Mouse (Mus musculus): ENCODE data around the gene Cog6. TPM values are rescaled to one million over a fixed set of nuclear protein-coding genes. Genes with fewer than 3 reads are reported as not detected.

Gene Cog6
- polyA plus RNA-seq, 1 experiment from 2014 or later, result 53.2 TPM

DNA sequence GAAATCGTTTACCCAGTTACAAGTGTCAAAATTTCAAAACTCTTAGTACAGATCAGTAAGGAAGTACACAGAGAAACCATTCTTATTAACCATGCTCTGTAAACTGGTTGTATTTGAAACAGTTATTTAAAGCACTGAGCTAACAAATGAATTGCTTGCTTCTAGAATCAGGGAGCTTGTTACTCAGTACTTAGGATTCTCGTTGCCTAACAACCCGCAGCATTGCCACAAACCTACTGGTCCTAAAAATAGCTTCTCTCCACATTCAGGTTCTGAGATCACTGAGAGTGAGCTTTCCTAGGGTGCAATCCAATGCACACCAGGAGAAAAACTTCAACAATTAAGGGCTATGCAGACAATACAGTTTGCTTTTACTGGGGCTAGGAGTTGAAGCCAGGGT is 33.3 kb downstream of the Cog6 start:
- H3K9me3 ChIP-seq, result no peaks in the 10 kb centered on the region
- no peaks in the 10 kb centered on the region for H3K27me3 ChIP-seq
- H3K27ac ChIP-seq, result no peak overlapping the region
- H3K4me1 ChIP-seq, result no peaks in the 10 kb centered on the region
- H3K4me3 ChIP-seq (replicated peaks), result no peak overlapping the region
- ATAC-seq (ENCODE audit: low FRiP score), result no peak
- no peak overlapping the region for H3K4me2 ChIP-seq
- H3K9ac ChIP-seq, result no peak overlapping the region
- WGBS, result 94% methylated on average over 3 of the region's 3 CpGs
- peaks cover 48% of the 10 kb centered on the region for H3K36me3 ChIP-seq (replicated peaks)

DNA sequence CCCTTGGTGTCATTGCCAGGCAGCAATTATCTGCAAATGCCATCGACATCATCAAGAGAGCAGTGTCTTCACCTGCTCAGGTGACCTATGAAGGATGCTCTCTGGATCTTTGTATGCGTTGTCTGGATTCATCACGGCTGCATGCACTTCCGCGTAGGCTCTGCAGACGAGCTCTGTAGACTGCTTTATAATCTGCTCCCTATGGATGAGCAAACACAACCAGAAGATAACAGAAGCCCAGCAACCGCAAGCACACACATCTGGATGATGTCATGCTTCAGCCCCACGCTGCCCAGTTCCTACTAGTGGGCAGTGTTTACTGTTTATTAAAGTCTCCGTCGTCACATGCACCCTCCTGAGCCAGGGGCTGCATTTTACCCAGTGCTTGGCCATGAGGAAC is 34.0 kb downstream of the Cog6 start:
- no peak for ATAC-seq (ENCODE audit: low FRiP score)
- H3K4me2 ChIP-seq, result no peak overlapping the region
- H3K27ac ChIP-seq, result no peak overlapping the region
- no peaks in the 10 kb centered on the region for H3K4me1 ChIP-seq
- no peaks in the 10 kb centered on the region for H3K9me3 ChIP-seq
- no peak overlapping the region for H3K4me3 ChIP-seq (replicated peaks)
- no peak overlapping the region for H3K9ac ChIP-seq
- H3K36me3 ChIP-seq (replicated peaks), result peaks cover 40% of the 10 kb centered on the region
- WGBS, result 87% methylated on average over 10 of the region's 10 CpGs
- no peaks in the 10 kb centered on the region for H3K27me3 ChIP-seq

DNA sequence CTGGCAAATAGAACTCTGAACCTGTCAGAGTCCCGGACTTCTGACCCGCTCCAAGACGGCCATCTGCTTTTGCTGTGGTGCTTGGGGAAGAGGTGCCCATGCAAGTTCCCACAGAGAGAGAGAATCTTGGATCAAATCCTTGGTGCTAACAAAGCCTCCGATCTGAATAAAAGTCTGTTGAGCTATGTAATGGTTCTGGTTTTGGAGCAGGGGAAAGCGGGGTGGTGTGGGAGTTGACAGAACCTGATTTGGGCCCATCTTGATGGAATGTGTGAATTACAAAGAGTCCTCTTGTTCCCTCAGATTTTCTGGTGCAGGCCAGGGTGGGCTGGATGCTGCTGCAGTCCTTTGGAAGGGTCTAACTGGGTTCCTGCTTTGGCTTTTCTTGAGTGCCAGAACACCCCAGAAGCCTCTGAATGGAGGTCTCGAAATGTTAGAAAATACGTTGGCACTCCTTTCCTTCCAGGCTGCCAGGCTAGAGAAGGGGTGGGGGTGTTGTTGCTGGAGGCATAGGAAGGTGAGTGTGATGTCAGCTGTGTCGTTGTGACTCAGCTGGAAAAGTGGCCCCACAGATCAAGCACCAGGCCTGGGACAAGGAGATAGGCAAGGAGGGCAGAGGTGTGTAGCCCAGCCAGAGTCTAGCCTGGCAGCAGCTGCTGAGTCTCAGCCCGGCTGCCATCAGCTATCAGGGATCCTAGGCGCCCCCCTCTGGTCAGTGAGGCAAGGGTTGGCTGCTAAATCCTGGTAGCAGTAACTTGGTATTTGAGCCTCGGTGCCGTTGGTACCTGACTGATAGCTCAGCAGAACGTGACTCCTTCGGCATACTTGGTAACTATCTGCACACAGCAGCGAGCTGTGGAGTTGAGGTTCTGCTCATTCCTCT is 42.1 kb downstream of the Cog6 start:
- ATAC-seq (ENCODE audit: low FRiP score), result peak; percentile 60; the same call in 1 of the 2 replicates
- WGBS, result 53% methylated on average over 15 of the region's 15 CpGs
- H3K36me3 ChIP-seq (replicated peaks), result no peaks in the 10 kb centered on the region
- no peaks in the 10 kb centered on the region for H3K4me1 ChIP-seq
- H3K4me3 ChIP-seq (replicated peaks), result no peak overlapping the region
- no peak overlapping the region for H3K27ac ChIP-seq
- H3K9me3 ChIP-seq, result no peaks in the 10 kb centered on the region
- no peaks in the 10 kb centered on the region; the same call in 1 of the 2 replicates for H3K27me3 ChIP-seq
- H3K4me2 ChIP-seq, result no peak overlapping the region
- H3K9ac ChIP-seq, result no peak overlapping the region

DNA sequence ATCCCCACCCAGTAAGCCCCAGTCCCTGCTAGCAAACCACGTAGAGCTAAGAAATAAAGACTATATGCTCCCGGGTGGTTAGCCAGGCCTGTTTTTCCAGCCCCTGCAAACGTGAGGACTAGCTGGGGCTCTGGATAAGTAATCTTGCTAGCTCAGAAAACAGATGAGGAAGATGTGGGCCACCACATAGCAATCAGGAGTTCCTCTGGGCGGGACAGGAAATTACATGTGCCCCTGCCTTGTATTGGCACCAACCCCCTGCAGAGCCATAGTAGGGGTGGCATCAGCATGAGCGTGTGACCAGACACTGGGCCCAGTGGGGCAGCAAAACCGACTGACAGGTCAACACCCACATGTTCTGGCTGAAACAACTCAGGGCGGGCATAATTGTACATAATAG is 44.1 kb downstream of the Cog6 start:
- H3K9ac ChIP-seq, result no peak overlapping the region
- H3K4me2 ChIP-seq, result no peak overlapping the region
- H3K36me3 ChIP-seq (replicated peaks), result no peaks in the 10 kb centered on the region
- no peak overlapping the region for H3K4me3 ChIP-seq (replicated peaks)
- H3K27ac ChIP-seq, result no peak overlapping the region
- 84% methylated on average over 7 of the region's 7 CpGs for WGBS
- H3K4me1 ChIP-seq, result no peaks in the 10 kb centered on the region
- H3K27me3 ChIP-seq, result no peaks in the 10 kb centered on the region; the same call in 1 of the 2 replicates
- no peak for ATAC-seq (ENCODE audit: low FRiP score)
- H3K9me3 ChIP-seq, result no peaks in the 10 kb centered on the region

DNA sequence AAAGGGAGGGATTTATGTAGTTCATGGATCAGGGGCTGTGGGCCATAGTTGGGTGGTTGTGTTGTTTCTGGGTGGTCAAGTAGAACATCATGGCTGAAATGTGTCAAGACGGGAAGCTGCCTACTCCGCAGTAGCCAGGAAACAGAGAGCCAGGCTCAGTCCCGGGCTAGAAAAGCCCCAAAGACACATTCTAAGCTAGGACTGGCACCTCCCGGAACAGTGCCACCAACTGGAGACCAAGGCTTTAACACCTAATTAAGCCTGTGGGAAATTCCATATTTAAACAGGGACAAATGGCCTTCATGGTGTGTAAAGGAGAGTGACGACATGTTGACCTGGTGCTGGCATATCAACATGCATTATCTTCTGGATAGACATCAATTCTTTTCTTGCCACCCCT is 50.0 kb downstream of the Cog6 start:
- no peak for ATAC-seq (ENCODE audit: low FRiP score)
- Histone ChIP-seq H3K4me2 (no peak overlapping the region), H3K9me3 (no peaks in the 10 kb centered on the region), H3K27ac (no peak overlapping the region), H3K9ac (no peak overlapping the region), H3K4me3 (replicated peaks) (no peak overlapping the region), H3K36me3 (replicated peaks) (no peaks in the 10 kb centered on the region), H3K4me1 (peaks cover 10% of the 10 kb centered on the region), H3K27me3 (no peaks in the 10 kb centered on the region)
- WGBS, result 90% methylated on average over 5 of the region's 5 CpGs

DNA sequence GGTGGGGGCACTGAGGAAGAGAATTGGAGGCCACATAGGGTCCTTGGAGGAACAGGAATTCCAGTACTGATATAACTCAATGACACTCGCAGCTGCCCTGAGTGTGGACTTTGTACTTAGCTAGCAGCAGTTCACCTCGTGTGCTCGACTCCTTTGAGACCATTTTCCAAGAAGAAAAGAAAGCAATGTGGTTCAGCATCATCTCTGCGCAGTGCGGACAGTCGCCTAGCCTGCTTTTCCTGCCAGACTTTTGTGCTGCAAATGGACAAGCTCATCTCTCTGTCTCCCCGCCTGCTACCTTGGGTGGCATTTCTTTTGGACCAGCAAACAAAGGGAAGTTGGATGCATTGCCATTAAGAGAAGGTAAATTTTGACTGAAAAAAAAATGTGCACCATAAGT is 52.8 kb downstream of the Cog6 start:
- Histone ChIP-seq H3K9ac (no peak overlapping the region), H3K4me1 (peaks cover 10% of the 10 kb centered on the region), H3K9me3 (no peaks in the 10 kb centered on the region), H3K4me2 (peak overlapping the region; percentile 15; the same call in 1 of the 2 replicates), H3K27me3 (no peaks in the 10 kb centered on the region), H3K4me3 (replicated peaks) (no peak overlapping the region), H3K36me3 (replicated peaks) (no peaks in the 10 kb centered on the region), H3K27ac (no peak overlapping the region)
- ATAC-seq (ENCODE audit: low FRiP score), result no peak; the same call in 1 of the 2 replicates
- WGBS, result 52% methylated on average over 7 of the region's 7 CpGs

DNA sequence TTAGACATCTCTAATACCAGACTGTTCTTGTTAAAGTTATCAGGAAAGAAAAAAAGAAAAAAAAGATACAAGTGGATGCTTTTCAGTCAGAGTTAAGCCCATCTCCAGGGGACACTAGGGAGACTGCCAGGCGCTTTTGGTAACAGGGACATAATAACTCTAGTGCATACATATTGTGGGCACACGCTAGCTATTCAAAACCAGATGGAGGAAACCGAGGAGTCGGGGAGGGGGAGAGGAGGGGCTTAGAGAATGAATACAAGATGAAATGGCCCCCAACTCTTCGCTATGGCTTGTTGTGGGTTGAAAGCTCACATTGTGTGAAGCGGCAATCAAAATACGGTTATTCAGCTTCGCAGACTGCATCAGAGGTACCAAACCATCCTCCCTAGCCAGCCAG is 53.6 kb downstream of the Cog6 start:
- peak overlapping the region; percentile 15; the same call in 1 of the 2 replicates for H3K4me2 ChIP-seq
- ATAC-seq (ENCODE audit: low FRiP score), result peak; percentile 57; the same call in 1 of the 2 replicates
- 30% methylated on average over 8 of the region's 8 CpGs for WGBS

DNA sequence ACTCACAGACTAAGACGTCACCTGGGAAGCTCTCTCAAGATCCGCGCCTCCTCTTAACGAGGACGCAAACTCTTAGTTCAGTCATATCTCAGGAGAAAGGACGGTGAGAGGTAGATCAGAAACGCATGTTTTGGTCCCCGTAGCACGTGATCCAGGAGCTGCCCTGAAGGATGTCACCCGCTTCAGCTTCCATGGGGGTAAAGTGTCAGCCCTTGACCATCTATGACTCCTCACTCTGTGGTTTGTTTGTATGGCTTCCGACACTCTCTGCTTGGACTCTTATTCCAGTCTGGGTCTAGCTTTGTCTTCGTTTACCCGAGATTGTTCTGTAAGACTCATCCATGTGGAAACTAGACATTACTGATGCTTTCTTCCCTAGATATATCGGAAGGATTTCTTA is 54.6 kb downstream of the Cog6 start:
- no peaks in the 10 kb centered on the region for H3K36me3 ChIP-seq (replicated peaks)
- 94% methylated on average over 14 of the region's 14 CpGs for WGBS
- H3K4me1 ChIP-seq, result peaks cover 10% of the 10 kb centered on the region
- no peak overlapping the region for H3K4me2 ChIP-seq
- ATAC-seq (ENCODE audit: low FRiP score), result no peak
- H3K27ac ChIP-seq, result no peak overlapping the region
- H3K9me3 ChIP-seq, result no peaks in the 10 kb centered on the region
- H3K9ac ChIP-seq, result no peak overlapping the region
- H3K27me3 ChIP-seq, result no peaks in the 10 kb centered on the region
- no peak overlapping the region for H3K4me3 ChIP-seq (replicated peaks)

More for the DNA sequence above, 53.6 kb downstream of the Cog6 start:
- Histone ChIP-seq H3K9ac (no peak overlapping the region), H3K4me1 (peaks cover 10% of the 10 kb centered on the region), H3K36me3 (replicated peaks) (no peaks in the 10 kb centered on the region), H3K27me3 (no peaks in the 10 kb centered on the region), H3K4me3 (replicated peaks) (no peak overlapping the region), H3K9me3 (no peaks in the 10 kb centered on the region), H3K27ac (no peak overlapping the region)

DNA sequence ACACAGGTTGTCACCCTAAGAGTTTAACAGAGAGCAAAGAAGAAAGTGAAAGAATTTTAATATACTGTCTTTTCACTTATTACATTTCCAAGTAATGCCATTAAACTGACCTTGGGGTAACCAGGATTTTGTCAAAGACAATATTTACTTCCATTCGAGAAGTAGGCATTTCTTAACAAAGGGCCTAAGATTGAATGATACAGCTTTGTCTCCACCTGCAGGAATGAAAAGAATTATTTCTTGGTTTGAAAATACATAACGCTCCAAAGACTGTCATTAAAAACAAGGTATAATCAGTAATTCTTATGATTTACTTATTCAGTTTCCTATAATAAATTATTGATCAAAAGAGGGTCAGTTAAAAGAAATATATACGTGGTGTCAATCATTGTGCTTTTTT is 55.4 kb downstream of the Cog6 start:
- ATAC-seq (ENCODE audit: low FRiP score), result no peak
- WGBS, result 86% methylated on average over 3 of the region's 3 CpGs

DNA sequence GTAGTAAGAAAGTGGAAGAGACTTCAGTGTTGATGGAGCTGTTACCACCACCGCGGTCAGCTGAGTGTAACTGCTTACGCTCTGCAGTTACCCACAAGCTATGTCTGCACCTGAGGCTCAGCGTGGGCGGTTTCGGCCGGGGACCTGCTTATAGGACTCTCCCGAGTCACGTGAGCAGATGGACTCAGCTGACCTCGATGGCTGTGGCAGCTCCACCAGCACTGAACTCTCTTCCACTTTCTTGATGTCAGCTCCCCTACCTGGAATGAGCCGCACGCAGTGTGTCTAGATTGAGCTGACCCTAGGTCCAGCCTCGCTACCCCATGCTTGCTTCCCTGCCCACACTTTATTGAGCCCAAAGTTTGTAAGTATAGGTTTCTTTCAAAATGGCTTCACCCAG is 56.1 kb downstream of the Cog6 start:
- H3K36me3 ChIP-seq (replicated peaks), result no peaks in the 10 kb centered on the region

More for the DNA sequence above, 55.4 kb downstream of the Cog6 start:
- Histone ChIP-seq H3K9ac (no peak overlapping the region), H3K4me3 (replicated peaks) (no peak overlapping the region), H3K27me3 (peaks cover 2% of the 10 kb centered on the region; the same call in 1 of the 2 replicates), H3K4me1 (peaks cover 10% of the 10 kb centered on the region), H3K27ac (no peak overlapping the region), H3K9me3 (no peaks in the 10 kb centered on the region), H3K4me2 (no peak overlapping the region), H3K36me3 (replicated peaks) (no peaks in the 10 kb centered on the region)

DNA sequence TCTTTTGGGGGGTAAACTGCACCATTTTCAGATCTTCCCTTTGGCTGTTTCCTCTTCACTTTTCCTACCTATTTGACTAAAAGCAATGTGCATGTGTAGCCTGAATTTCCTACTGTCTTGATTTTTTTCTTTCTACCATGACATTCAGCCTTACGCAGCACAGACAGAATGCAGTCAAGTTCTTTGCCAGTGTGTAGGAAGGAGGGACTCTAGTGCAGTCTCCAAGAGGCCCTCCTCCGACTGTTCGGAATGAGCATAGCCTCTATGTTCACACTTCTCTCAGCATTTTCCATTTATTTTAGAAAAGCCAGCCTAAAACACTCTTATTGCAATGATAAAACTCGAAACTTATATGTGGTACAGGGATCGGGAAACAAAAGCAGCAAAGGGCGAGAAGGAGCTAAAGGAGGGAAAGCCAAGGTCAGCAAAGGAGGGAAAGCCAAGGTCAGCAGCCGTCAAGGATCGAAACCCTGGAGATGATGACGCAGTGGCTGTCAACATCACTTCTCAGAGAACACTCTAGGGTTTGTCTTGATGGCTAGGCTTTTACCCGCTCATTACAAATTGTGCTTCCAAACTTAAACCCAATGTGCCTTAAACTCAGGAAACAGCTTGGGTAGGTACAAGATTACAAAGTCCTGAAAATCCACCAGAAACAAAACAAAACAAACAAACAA is 58.5 kb downstream of the Cog6 start:
- H3K9ac ChIP-seq, result no peak overlapping the region
- no peaks in the 10 kb centered on the region for H3K36me3 ChIP-seq (replicated peaks)
- H3K27me3 ChIP-seq, result peaks cover 6% of the 10 kb centered on the region
- ATAC-seq (ENCODE audit: low FRiP score), result no peak
- H3K27ac ChIP-seq, result no peak overlapping the region
- no peaks in the 10 kb centered on the region for H3K9me3 ChIP-seq
- peaks cover 17% of the 10 kb centered on the region for H3K4me1 ChIP-seq
- no peak overlapping the region for H3K4me2 ChIP-seq
- WGBS, result 92% methylated on average over 10 of the region's 10 CpGs
- no peak overlapping the region for H3K4me3 ChIP-seq (replicated peaks)

More for the DNA sequence above, 56.1 kb downstream of the Cog6 start:
- Histone ChIP-seq H3K4me1 (peaks cover 11% of the 10 kb centered on the region), H3K9me3 (no peaks in the 10 kb centered on the region), H3K4me2 (no peak overlapping the region), H3K9ac (no peak overlapping the region), H3K27ac (no peak overlapping the region), H3K27me3 (peaks cover 6% of the 10 kb centered on the region), H3K4me3 (replicated peaks) (no peak overlapping the region)
- no peak for ATAC-seq (ENCODE audit: low FRiP score)
- 97% methylated on average over 13 of the region's 13 CpGs for WGBS

DNA sequence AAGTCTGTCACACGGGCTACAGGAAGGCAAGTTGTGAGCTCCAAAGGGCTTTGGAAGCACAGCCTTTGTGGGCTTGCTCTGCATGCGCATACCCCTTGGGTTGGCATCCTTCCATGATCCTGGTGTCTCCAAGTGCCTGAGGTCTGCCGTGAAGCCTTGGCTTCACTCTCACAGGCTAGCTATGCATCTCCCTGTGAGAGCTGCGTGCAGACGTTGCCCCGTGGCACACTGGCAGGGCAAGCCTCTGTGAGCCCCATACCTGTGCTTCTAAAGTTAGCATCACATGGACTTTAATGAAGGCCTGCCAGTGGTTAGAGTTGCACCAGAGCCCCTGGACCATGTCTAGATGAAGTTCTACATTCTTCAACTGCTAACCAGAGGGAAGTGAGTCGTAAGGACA is 59.2 kb downstream of the Cog6 start:
- Histone ChIP-seq H3K4me3 (replicated peaks) (no peak overlapping the region), H3K27me3 (peaks cover 6% of the 10 kb centered on the region), H3K36me3 (replicated peaks) (no peaks in the 10 kb centered on the region), H3K9ac (no peak overlapping the region), H3K4me2 (no peak overlapping the region), H3K4me1 (peaks cover 14% of the 10 kb centered on the region), H3K9me3 (no peaks in the 10 kb centered on the region), H3K27ac (no peak overlapping the region)
- ATAC-seq (ENCODE audit: low FRiP score), result no peak
- 89% methylated on average over 7 of the region's 7 CpGs for WGBS
